8 mouse cellular contexts compared by ENCODE assay signal in the genomic region with DNA sequence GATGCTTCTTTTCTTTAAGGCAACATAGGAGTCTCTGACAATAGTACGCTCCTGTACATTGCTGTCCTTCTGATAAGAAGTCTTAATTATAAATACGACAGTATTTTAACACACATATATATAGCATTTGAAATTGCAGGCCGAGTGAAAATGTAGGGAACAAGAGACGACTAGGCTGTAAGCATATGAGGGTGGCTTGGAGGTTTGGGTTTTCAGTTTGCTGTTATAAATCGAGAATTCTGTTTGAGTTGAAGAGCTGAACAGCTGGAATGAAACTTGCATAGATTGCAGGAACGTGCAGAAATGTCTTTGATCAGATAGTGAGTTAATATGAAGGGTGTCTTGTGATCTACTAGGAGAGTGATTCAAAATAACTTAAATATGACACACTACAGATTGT. TPM values are rescaled to one million over a fixed set of nuclear protein-coding genes. Genes with fewer than 3 reads are reported as not detected.
DNase-seq lines count a peak whose midpoint lies in the region; ATAC-seq and TF ChIP-seq lines count a peak whose summit lies in the region.

No protein-coding gene starts in this region.

- no peak overlapping the region for H3K9ac ChIP-seq in forebrain, postnatal 0 days
- H3K9ac ChIP-seq in midbrain, embryonic 15.5 days: no peak overlapping the region; the same call in 1 of the 2 replicates
- no peak overlapping the region for H3K9ac ChIP-seq in kidney, embryonic 14.5 days (ENCODE audit: low read depth, low read length)

- TF ChIP-seq CTCF in layer of hippocampus, adult 2 months (conservative IDR thresholded peaks at IDR 0.05): no peak
- TF ChIP-seq CTCF in forebrain, postnatal 0 days (IDR thresholded peaks at IDR 0.05; ENCODE audit: low read depth): no peak

- H3K27ac ChIP-seq in layer of hippocampus, adult 2 months: peak overlapping the region; percentile 98; the same call in 1 of the 2 replicates
- H3K27ac ChIP-seq in forebrain, postnatal 0 days (ENCODE audit: low read depth, low read length): no peak overlapping the region
- H3K27ac ChIP-seq in midbrain, embryonic 15.5 days: no peak overlapping the region
- no peak overlapping the region for H3K27ac ChIP-seq in kidney, embryonic 14.5 days (ENCODE audit: low read depth, low read length)

- 0 out of 2 replicates have a peak, but pooled peaks cover 3% of the 10 kb centered on the region for H3K4me1 ChIP-seq in forebrain, postnatal 0 days (ENCODE audit: insufficient read depth)
- H3K4me1 ChIP-seq in midbrain, embryonic 15.5 days: peaks cover 16% of the 10 kb centered on the region
- H3K4me1 ChIP-seq in kidney, embryonic 14.5 days (ENCODE audit: control insufficient read depth, insufficient read depth, low read length): 0 out of 2 replicates have a peak, but pooled peaks cover 4% of the 10 kb centered on the region

- H3K36me3 ChIP-seq in forebrain, postnatal 0 days (ENCODE audit: insufficient read depth): no peaks in the 10 kb centered on the region
- no peaks in the 10 kb centered on the region for H3K36me3 ChIP-seq in midbrain, embryonic 15.5 days (replicated peaks)
- no peaks in the 10 kb centered on the region for H3K36me3 ChIP-seq in kidney, embryonic 14.5 days (ENCODE audit: control insufficient read depth, insufficient read depth, low read length)

- no peaks in the 10 kb centered on the region for H3K27me3 ChIP-seq in forebrain, postnatal 0 days (ENCODE audit: insufficient read depth, low read length)
- H3K27me3 ChIP-seq in midbrain, embryonic 15.5 days (replicated peaks): no peaks in the 10 kb centered on the region
- no peaks in the 10 kb centered on the region for H3K27me3 ChIP-seq in kidney, embryonic 14.5 days (ENCODE audit: control insufficient read depth, insufficient read depth, low read length)

- no peak for ATAC-seq in forebrain, postnatal 0 days
- no peak for ATAC-seq in midbrain, embryonic 15.5 days (replicated peaks)
- ATAC-seq in kidney, embryonic 14.5 days (ENCODE audit: low FRiP score, low TSS enrichment): no peak

- 50% methylated on average over 6 of the region's 6 CpGs for WGBS in forebrain, postnatal 0 days
- 44% methylated on average over 6 of the region's 6 CpGs for WGBS in midbrain, embryonic 15.5 days
- 57% methylated on average over 6 of the region's 6 CpGs for WGBS in kidney, embryonic 14.5 days

- DNase-seq in layer of hippocampus, adult 2 months (ENCODE audit: low spot score in 2 of 2): no peak
- DNase-seq in layer of hippocampus, adult 9-11 months: no peak
- DNase-seq in brain, adult 2 months (ENCODE audit: low read depth, low spot score): peak; percentile 36
- peak; percentile 18 for DNase-seq in forebrain, postnatal 0 days
- DNase-seq in layer of hippocampus, postnatal 25 days (ENCODE audit: extremely low spot score in 1 of 2, low spot score in 1 of 2): no peak
- DNase-seq in cerebellum, postnatal 25 days: no peak

- peak overlapping the region; percentile 98 for H3K4me3 ChIP-seq in layer of hippocampus, adult 2 months
- H3K4me3 ChIP-seq in forebrain, postnatal 0 days (ENCODE audit: low read depth, low read length): peak overlapping the region; percentile 16
- H3K4me3 ChIP-seq in midbrain, embryonic 15.5 days: peak overlapping the region; percentile 99
- H3K4me3 ChIP-seq in kidney, embryonic 14.5 days (ENCODE audit: low read length): no peak overlapping the region

- H3K9me3 ChIP-seq in forebrain, postnatal 0 days (ENCODE audit: low read length): no peaks in the 10 kb centered on the region
- no peaks in the 10 kb centered on the region for H3K9me3 ChIP-seq in midbrain, embryonic 15.5 days
- H3K9me3 ChIP-seq in kidney, embryonic 14.5 days (ENCODE audit: control insufficient read depth, low read length): no peaks in the 10 kb centered on the region

- H3K4me2 ChIP-seq in forebrain, postnatal 0 days (ENCODE audit: low read depth): peak overlapping the region; percentile 78
- H3K4me2 ChIP-seq in midbrain, embryonic 15.5 days: peak overlapping the region; percentile 71
- H3K4me2 ChIP-seq in kidney, embryonic 14.5 days (replicated peaks; ENCODE audit: low read depth, low read length): no peak overlapping the region

RNA-seq across cellular contexts. Expression of a gene that starts 2.4 kb away (rescaled TPM):
- total RNA-seq in layer of hippocampus, adult 2 months (2021): 10 to 100 TPM; 76.4 to 81.6 TPM
- 50.2 and 67.0 TPM in 2 replicates for total RNA-seq in forebrain, postnatal 0 days (2014; rRNA removed)
- 47.7 and 63.0 TPM in 2 replicates for polyA plus RNA-seq in forebrain, postnatal 0 days (2015; fragmentation: Nextera tagmentation; extraction: Ambion mirVana)
- 64.8 and 66.9 TPM in 2 replicates for polyA plus RNA-seq in midbrain, embryonic 15.5 days (2015; fragmentation: Nextera tagmentation; extraction: Ambion mirVana)
- total RNA-seq in layer of hippocampus, postnatal 25 days (2021): 10 to 100 TPM; 79.3 to 83.6 TPM
- polyA plus RNA-seq in kidney, embryonic 14.5 days (2014; fragmentation: Nextera tagmentation; extraction: Ambion mirVana): 17.2 and 25.7 TPM in 2 replicates

Comparison
In these comparisons a context has a peak if more than half of its experiments do, and no peak if none do; other contexts are left out.
1. DNase-seq: peak in brain, adult 2 months (single experiment) and forebrain, postnatal 0 days (single experiment); none in layer of hippocampus, adult 2 months (0 of 2), layer of hippocampus, adult 9-11 months (single experiment), layer of hippocampus, postnatal 25 days (0 of 2) and cerebellum, postnatal 25 days (0 of 2).